Mouse (Mus musculus): Measurements from ENCODE around the gene Myom1. TPM values are rescaled to one million over a fixed set of nuclear protein-coding genes. Genes with fewer than 3 reads are reported as not detected.
"Not testable (repeated sequence)": the region's sequence is repeated elsewhere in the genome, so short reads cannot be mapped to it uniquely, and the experiment has no call there.

The Myom1 gene
- polyA plus RNA-seq (2015; fragmentation: Nextera tagmentation; extraction: Ambion mirVana), result 0.87 and 1.3 TPM in 2 replicates

GRCm38 (mm10) chr17:71002081-71002743, at the start of gene Myom1:
TSS of gene Myom1 (plus strand) at chr17:71002633.
- peak within 1 kb of the TSS; percentile 95 for H3K27ac ChIP-seq
- H3K4me1 ChIP-seq, result peaks cover 13% of the 10 kb centered on the region
- peak within 1 kb of the TSS; percentile 75 for H3K4me2 ChIP-seq
- H3K4me3 ChIP-seq, result peak within 1 kb of the TSS; percentile 95
- peak within 1 kb of the TSS; percentile 60 for H3K9ac ChIP-seq
- no peaks in the 10 kb centered on the region for H3K9me3 ChIP-seq
- H3K36me3 ChIP-seq (replicated peaks), result no peaks in the 10 kb centered on the region
- ATAC-seq (replicated peaks), result peak; percentile 96
- no peaks in the 10 kb centered on the region for H3K27me3 ChIP-seq (replicated peaks)
- WGBS, result under 1% methylated on average over 65 of the region's 65 CpGs

GRCm38 (mm10) chr17:70963546-70963945, 38.9 kb upstream of the Myom1 start:
- not testable (repeated sequence) for H3K4me3 ChIP-seq; H3K9me3 ChIP-seq; H3K27me3 ChIP-seq (replicated peaks); H3K9ac ChIP-seq; H3K36me3 ChIP-seq (replicated peaks); H3K4me1 ChIP-seq; H3K27ac ChIP-seq; H3K4me2 ChIP-seq
- ATAC-seq (replicated peaks), result peak; percentile 100
- 69% methylated on average over 13 of the region's 13 CpGs for WGBS

DNA sequence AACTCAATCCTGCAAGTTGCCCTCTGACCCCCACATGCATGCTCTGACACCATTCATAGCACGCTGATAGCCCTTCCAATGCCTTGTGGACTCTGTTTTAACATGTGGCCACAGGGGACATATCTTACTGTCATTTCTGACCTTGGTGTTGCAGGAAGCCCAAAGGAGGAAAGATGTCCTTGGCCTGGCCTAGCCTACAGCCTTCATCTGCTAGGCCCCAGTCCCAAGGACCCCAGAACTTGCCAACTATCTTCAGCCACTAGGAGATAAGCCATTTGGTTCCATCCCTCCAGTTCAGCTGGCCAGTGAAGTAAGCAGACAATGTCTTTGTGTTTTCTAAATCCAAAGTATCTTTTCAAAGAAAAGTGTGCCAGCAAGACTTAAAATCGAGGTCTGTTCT, 37.2 kb upstream of the Myom1 start:
- Histone ChIP-seq H3K9me3 (no peaks in the 10 kb centered on the region), H3K4me2 (no peak overlapping the region), H3K27ac (no peak overlapping the region), H3K27me3 (replicated peaks) (no peaks in the 10 kb centered on the region), H3K4me3 (no peak overlapping the region), H3K36me3 (replicated peaks) (no peaks in the 10 kb centered on the region), H3K9ac (no peak overlapping the region), H3K4me1 (no peaks in the 10 kb centered on the region; the same call in 1 of the 2 replicates)
- ATAC-seq (replicated peaks), result no peak
- WGBS, result 71% methylated on average over 2 of the region's 2 CpGs

DNA sequence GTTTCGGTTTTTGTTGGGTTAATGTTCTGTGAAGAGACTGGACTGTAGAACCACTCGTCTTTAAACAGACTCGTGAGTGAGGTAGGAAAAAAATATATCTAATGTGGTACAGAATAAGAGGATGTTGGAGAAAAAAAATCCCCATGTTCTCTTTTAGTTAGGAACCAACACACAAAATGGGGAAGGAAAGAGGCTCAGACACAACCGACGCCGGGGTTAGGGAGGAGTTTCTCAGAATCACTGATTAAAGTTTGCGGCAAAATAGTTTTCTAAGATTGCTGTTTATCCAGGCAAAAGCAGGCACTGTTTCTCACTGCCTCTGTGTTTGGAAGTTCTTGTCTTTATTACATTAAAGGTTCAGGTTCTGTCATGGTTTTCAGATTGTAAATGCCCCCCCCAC, 36.3 kb upstream of the Myom1 start:
- Histone ChIP-seq H3K4me2 (no peak overlapping the region), H3K36me3 (replicated peaks) (no peaks in the 10 kb centered on the region), H3K27ac (no peak overlapping the region), H3K9ac (no peak overlapping the region), H3K4me3 (no peak overlapping the region), H3K4me1 (no peaks in the 10 kb centered on the region; the same call in 1 of the 2 replicates), H3K27me3 (replicated peaks) (no peaks in the 10 kb centered on the region), H3K9me3 (no peaks in the 10 kb centered on the region)
- 95% methylated on average over 7 of the region's 7 CpGs for WGBS
- no peak for ATAC-seq (replicated peaks)

- H3K4me2 ChIP-seq, result no peak overlapping the region
- ATAC-seq (replicated peaks), result no peak
- H3K9me3 ChIP-seq, result no peaks in the 10 kb centered on the region
- WGBS, result 9% methylated on average over 9 of the region's 9 CpGs
- H3K9ac ChIP-seq, result no peak overlapping the region
- H3K4me1 ChIP-seq, result no peaks in the 10 kb centered on the region; the same call in 1 of the 2 replicates
- no peak overlapping the region for H3K4me3 ChIP-seq
- H3K36me3 ChIP-seq (replicated peaks), result no peaks in the 10 kb centered on the region
- no peak overlapping the region for H3K27ac ChIP-seq
- no peaks in the 10 kb centered on the region for H3K27me3 ChIP-seq (replicated peaks)
Measured at GRCm38 (mm10) chr17:70967191-70967590, 35.2 kb upstream of the Myom1 start.

DNA sequence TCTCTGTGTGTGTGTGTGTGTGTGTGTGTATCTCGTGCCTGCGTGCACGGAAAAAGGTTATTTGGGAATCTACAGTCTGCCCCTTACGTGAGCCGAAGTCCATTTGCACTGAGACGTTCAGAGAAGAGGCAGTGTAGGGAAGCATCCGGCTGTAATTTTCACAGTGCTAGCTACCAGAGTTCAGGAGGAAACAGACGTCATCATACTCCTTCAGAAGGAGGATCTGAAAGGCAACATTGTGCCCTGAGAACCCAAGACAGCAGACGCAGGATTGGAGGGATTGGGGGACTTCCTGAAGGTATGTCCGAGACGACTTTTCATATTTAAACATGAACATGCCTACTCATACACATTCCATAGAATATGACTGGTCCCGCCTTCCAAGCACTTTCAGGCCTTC, 34.8 kb upstream of the Myom1 start:
- no peaks in the 10 kb centered on the region for H3K36me3 ChIP-seq (replicated peaks)
- H3K9me3 ChIP-seq, result no peaks in the 10 kb centered on the region
- no peak overlapping the region for H3K4me3 ChIP-seq
- H3K4me2 ChIP-seq, result no peak overlapping the region
- no peak overlapping the region for H3K9ac ChIP-seq
- H3K4me1 ChIP-seq, result no peaks in the 10 kb centered on the region; the same call in 1 of the 2 replicates
- H3K27me3 ChIP-seq (replicated peaks), result no peaks in the 10 kb centered on the region
- WGBS, result 52% methylated on average over 12 of the region's 12 CpGs
- H3K27ac ChIP-seq, result no peak overlapping the region
- no peak for ATAC-seq (replicated peaks)

- 27% methylated on average over 8 of the region's 8 CpGs for WGBS
- peak; percentile 70 for ATAC-seq (replicated peaks)
- H3K4me1 ChIP-seq, result no peaks in the 10 kb centered on the region; the same call in 1 of the 2 replicates
Measured at GRCm38 (mm10) chr17:70968606-70969191, 33.7 kb upstream of the Myom1 start.

GRCm38 (mm10) chr17:70971206-70971605, 31.2 kb upstream of the Myom1 start:
- Histone ChIP-seq H3K4me2 (no peak overlapping the region), H3K36me3 (replicated peaks) (peaks cover 26% of the 10 kb centered on the region), H3K4me1 (no peaks in the 10 kb centered on the region; the same call in 1 of the 2 replicates), H3K27ac (no peak overlapping the region), H3K9me3 (no peaks in the 10 kb centered on the region), H3K27me3 (replicated peaks) (no peaks in the 10 kb centered on the region), H3K4me3 (no peak overlapping the region), H3K9ac (no peak overlapping the region)
- 53% methylated on average over 11 of the region's 11 CpGs for WGBS
- no peak for ATAC-seq (replicated peaks)

More at GRCm38 (mm10) chr17:70968606-70969191, 33.7 kb upstream of the Myom1 start:
- Histone ChIP-seq H3K27ac (no peak overlapping the region), H3K4me3 (no peak overlapping the region), H3K9me3 (no peaks in the 10 kb centered on the region), H3K27me3 (replicated peaks) (no peaks in the 10 kb centered on the region), H3K9ac (no peak overlapping the region), H3K4me2 (no peak overlapping the region), H3K36me3 (replicated peaks) (peaks cover 7% of the 10 kb centered on the region; the same call in 1 of the 2 replicates)

- no peak for ATAC-seq (replicated peaks)
- Histone ChIP-seq H3K36me3 (replicated peaks) (peaks cover 33% of the 10 kb centered on the region), H3K4me3 (no peak overlapping the region), H3K9ac (no peak overlapping the region), H3K27ac (no peak overlapping the region), H3K4me2 (no peak overlapping the region), H3K27me3 (replicated peaks) (no peaks in the 10 kb centered on the region), H3K4me1 (no peaks in the 10 kb centered on the region; the same call in 1 of the 2 replicates), H3K9me3 (no peaks in the 10 kb centered on the region)
- WGBS, result 93% methylated on average over 9 of the region's 9 CpGs
Measured at GRCm38 (mm10) chr17:70973398-70973797, 29.0 kb upstream of the Myom1 start.

DNA sequence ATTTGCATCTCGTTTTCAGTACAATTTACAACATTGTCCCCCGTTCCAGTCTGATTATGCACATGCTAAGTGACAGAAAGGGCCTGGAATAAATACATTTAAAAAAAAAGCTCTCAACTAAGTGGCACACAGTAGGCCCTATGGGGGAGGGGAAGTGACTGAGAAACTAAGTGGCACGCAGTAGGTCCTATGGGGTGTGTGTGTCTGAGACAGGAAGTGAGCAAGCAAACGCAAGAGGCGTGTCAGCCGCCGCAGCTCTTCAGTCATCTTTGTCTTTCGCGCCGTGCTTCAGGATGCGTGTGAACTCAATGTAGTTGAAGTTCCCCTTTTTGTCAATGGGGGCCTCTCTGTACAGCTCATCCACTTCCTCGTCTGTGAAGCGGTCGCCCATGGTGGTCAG, 28.4 kb upstream of the Myom1 start:
- not testable (repeated sequence) for H3K27me3 ChIP-seq (replicated peaks); H3K27ac ChIP-seq; H3K9ac ChIP-seq; H3K9me3 ChIP-seq; H3K4me2 ChIP-seq; H3K4me1 ChIP-seq; H3K4me3 ChIP-seq; ATAC-seq (replicated peaks)
- WGBS, result 92% methylated on average over 14 of the region's 14 CpGs
- peaks cover 33% of the 10 kb centered on the region for H3K36me3 ChIP-seq (replicated peaks)

DNA sequence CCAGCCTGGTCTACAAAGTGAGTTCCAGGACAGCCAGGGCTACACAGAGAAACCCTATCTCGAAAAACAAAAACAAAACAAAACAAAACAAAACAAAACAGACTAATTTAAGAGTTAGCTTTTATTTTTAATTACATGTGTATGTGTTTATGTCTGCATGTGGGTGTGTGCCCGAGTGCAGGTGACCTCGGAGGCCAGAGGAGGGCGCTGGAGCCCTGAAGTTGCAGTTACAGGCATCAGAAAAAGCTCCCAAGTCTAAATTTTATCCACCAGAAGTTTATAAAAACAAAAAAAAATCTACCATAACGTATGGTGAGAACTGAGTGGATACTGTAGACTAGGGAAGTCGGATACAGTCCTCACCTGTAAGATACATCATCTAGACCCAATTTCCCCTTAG, 24.6 kb upstream of the Myom1 start:
- ATAC-seq (replicated peaks), result no peak
- Histone ChIP-seq H3K27me3 (replicated peaks) (no peaks in the 10 kb centered on the region), H3K4me1 (no peaks in the 10 kb centered on the region), H3K27ac (no peak overlapping the region), H3K4me3 (no peak overlapping the region), H3K4me2 (no peak overlapping the region), H3K36me3 (replicated peaks) (peaks cover 36% of the 10 kb centered on the region), H3K9ac (no peak overlapping the region), H3K9me3 (no peaks in the 10 kb centered on the region)
- 90% methylated on average over 6 of the region's 6 CpGs for WGBS

DNA sequence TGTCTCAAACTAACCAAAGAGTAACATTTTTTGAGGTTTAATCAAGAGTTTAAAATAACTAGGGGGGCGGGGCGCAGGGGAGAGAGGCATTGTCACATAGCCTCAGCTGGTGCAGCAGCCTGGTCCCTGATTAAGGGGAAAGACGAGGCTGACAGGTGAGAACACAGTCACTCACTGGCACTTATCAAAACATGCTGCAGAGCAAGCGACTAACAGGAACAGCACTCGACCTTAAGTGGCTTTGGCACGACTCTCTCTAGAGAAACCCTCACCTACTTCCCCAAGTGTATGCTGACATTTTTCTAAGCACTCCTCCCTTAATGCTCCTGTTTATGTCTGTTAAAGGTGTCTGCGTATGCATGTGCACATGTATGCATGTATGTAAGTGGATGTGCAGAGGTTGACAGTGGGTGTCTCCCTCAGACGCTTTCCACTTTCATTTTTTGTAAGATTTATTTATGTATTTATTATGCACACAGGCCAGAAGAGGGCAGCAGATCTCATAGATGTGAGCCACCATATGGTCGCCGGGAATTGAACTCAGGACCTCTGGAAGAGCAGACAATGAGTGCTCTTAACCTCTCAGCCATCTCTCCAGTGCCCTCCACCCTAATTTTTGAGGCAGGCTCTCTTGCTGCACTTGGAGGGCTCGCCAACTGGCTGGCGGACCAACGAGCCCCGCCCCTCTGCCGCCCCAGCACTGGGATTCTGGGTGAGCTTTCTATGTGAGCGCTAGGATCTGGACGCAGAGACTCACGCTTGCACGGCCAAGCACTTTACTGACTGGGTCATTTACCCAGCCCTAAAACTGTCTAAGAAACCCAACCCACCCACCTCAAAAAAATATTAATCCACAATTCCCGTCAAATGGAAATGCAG, 22.8 kb upstream of the Myom1 start:
- no peaks in the 10 kb centered on the region for H3K4me1 ChIP-seq
- H3K27me3 ChIP-seq (replicated peaks), result no peaks in the 10 kb centered on the region
- no peaks in the 10 kb centered on the region for H3K9me3 ChIP-seq
- H3K27ac ChIP-seq, result no peak overlapping the region
- H3K9ac ChIP-seq, result no peak overlapping the region
- H3K4me3 ChIP-seq, result no peak overlapping the region
- peaks cover 25% of the 10 kb centered on the region for H3K36me3 ChIP-seq (replicated peaks)
- ATAC-seq (replicated peaks), result no peak
- no peak overlapping the region for H3K4me2 ChIP-seq
- 93% methylated on average over 20 of the region's 20 CpGs for WGBS
